Mouse (Mus musculus): ENCODE data around the gene Fam20a.

GRCm38 (mm10) chr11:109721320-109721780 lies 729 bp downstream of the Fam20a start:
- TF ChIP-seq CTCF (IDR thresholded peaks at IDR 0.05 in 2 of 3, conservative IDR thresholded peaks at IDR 0.05 in 1 of 3; ENCODE audit: control insufficient read depth in 1 of 3, insufficient read depth in 1 of 3, low read depth in 2 of 3, low read length in 3 of 3, poor library complexity in 1 of 3, severe bottlenecking in 1 of 3) = no peak
- no peak for TF ChIP-seq ELF1 (IDR thresholded peaks at IDR 0.05; ENCODE audit: low read depth, low read length)
- no peak for TF ChIP-seq GATA1 (IDR thresholded peaks at IDR 0.05; ENCODE audit: low read depth, low read length)
- TF ChIP-seq BHLHE40 (IDR thresholded peaks at IDR 0.05; ENCODE audit: borderline replicate concordance, low read depth, low read length) = no peak
- TF ChIP-seq MXI1 (IDR thresholded peaks at IDR 0.05; ENCODE audit: low read depth, low read length) = no peak
- TF ChIP-seq ZC3H11A (IDR thresholded peaks at IDR 0.05; ENCODE audit: low read depth, low read length) = no peak
